Mouse (Mus musculus) liver, adult 2 months (tissue): Measurements from ENCODE around the gene Myh14.

ENCODE experiments used
- CTCF ChIP-seq: fragments of 200-500 bp; IDR thresholded peaks from 2 replicates; pipeline ENCODE4 v1.5.1; 2011; ENCODE audit warnings: low read depth, low read length, control low read depth
- POLR2A ChIP-seq: fragments of 200-500 bp; IDR thresholded peaks from 2 replicates; pipeline ENCODE4 v1.6.1; 2011; ENCODE audit warnings: low read length, control low read depth; ENCODE audit not compliant: insufficient read depth; ENCODE audit errors: extremely low read depth

DNA sequence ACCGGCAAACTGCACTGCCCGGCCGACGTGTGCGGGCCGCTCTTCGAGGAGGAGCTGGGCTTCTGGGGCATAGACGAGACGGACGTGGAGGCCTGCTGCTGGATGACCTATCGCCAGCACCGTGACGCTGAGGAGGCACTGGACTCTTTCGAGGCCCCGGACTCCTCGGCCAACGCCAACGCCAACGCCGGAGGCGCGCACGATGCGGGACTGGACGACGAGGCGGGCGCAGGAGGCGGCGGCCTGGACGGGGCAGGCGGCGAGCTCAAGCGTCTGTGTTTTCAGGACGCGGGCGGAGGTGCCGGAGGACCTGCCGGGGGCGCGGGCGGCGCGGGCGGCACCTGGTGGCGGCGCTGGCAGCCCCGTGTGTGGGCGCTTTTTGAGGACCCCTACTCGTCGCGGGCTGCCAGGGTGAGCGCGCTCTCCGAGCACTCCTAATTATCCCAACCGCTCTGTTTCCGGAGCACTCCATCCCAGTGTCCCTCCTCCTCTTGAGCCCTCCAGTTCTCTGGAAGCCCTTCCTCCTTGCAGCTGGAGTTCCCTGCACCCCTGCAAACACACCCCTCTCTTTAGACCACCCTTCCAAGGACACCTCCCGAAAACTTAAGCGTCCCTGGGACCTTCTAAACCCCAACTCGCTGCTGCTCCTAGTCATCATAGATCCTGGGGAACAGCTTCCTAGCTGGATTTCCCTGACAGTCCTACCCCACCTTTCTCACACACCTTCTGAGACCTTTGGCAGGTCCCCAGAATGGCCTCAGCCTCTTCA, 79.1 kb downstream of the Myh14 start:
- TF ChIP-seq POLR2A (no peak), CTCF (no peak)
